Mouse (Mus musculus) cerebellum, postnatal 14 days (tissue): ENCODE data around the gene Cxcl1.
A peak's percentile ranks its signal among the peaks of the same experiment; 100 is the strongest.
"Not testable (repeated sequence)": the region's sequence is repeated elsewhere in the genome, so short reads cannot be mapped to it uniquely, and the experiment has no call there.

Experiments
- DNase-seq, 2 experiments: peaks; one replicate each; pipeline ENCODE4 v3.0.0; 2021; ENCODE audit warnings: mixed read lengths in 2 of 2

The Cxcl1 gene

DNA sequence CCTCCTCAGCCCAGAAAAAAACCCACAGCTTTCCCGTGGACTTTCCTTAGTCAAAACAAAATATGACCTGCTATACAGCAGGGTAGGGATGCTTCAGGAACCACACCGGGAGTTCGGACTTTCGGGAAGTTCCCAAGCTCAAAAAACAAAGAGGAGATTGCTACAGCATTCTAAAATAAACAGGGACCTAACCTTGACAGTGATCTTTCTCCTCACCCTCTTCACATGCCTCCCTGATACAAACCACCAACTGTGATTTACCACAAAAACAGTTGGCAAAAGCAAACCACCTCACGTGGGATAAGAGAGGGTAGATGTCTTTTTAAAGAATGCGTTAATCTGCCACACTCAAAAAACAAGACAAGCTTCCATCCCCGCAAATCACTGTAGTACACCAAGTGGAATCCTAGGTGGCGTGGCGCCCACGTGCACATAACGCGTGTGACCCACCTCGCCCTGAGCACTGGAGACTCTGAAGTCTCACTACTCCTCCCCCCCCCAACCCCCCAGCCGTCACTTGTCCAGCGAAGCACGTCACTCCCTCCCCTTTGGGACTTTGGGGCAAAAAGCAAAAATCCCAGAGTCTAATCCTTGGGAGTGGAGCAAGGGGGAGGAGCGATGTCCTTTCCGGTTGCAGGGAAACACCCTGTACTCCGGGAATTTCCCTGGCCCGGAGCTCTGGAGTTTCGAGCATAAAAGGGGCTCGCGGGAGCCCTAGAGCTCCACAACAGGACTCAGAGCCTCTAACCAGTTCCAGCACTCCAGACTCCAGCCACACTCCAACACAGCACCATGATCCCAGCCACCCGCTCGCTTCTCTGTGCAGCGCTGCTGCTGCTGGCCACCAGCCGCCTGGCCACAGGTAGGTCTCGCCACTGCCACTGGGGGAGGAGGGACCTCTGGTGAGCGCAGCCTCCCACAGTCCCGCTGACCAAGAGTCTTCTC is at the start of gene Cxcl1:
TSS of gene Cxcl1 (plus strand) at position 723 of the 945 bp plus-strand sequence.
- peak; percentile 43 to 66 for DNase-seq

DNA sequence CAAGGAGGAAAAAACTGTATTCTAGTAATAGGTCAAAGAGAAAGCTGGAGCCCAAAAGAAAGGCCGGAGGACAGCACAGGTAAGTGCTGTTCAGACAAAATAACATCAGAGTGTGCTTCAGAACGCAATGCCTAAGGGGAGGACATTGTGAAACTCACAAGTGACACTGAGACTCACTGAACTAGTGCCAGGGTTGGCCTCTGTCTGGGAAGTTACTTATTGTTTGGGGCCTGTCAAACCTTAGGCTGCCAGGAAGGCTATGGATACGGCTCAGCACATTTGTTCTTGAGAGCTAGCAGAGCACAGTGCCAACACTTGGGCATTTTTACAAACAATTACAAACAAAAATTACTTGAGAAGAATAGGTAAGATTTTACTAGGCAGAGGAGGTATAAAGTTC is 47.1 kb upstream of the Cxcl1 start:
- no peak for DNase-seq

DNA sequence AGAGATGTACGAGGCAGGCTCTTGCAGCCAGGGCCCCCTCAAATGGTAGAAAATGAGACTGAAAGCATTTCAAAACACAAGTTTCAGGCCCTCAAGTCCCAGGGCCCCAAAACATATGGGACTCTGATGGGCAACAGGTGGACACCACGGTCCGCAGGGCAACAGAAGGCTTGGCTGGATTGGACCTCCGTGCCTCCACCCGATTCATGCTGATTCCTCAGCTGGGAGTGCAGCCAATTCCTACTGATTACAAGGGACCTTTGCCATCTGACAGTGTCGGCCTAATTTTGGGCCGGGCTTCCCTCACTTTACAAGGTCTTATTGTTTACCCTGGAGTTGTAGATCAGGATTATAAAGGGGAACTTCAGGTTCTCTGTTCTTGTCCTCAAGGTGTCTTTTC is 40.9 kb upstream of the Cxcl1 start:
- DNase-seq, result peak; percentile 78 to 79

DNA sequence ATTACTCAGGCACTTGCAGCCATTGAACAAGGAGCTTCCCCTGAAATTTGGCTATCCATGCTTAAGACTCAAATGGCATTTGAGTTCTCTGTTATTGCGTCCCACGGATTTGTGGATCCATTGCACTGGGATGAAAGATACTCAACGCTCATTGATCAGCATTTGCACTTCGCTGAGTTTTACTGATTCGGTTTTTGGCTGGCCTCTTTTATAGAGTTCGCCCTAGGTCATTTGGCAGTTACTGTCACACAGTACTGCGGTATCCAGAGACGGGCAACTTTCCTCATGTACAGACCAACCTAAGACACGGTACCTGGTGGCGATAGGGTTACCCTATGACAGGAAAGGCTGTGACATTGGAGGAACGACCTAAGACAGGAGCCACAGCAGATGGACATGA is 39.6 kb upstream of the Cxcl1 start:
- DNase-seq, result not testable (repeated sequence)

DNA sequence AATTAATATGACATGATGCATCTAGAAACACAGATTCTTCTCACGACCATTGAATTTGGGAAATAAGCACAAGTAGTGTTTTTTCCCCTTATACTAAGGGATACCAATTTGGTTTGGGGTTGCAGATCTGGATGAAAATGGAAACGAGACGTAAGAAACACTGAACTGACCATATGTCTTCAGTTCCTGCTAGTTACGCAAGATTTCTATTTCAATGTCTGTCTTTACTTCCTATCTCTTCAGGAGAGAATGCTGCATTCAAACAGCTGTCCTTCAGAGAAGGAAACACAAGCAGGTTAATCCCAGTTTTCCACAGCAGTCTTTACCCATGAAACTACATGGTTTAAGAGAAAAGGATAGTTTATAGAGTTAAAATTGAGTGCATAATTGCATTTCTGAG is 37.8 kb upstream of the Cxcl1 start:
- no peak for DNase-seq

DNA sequence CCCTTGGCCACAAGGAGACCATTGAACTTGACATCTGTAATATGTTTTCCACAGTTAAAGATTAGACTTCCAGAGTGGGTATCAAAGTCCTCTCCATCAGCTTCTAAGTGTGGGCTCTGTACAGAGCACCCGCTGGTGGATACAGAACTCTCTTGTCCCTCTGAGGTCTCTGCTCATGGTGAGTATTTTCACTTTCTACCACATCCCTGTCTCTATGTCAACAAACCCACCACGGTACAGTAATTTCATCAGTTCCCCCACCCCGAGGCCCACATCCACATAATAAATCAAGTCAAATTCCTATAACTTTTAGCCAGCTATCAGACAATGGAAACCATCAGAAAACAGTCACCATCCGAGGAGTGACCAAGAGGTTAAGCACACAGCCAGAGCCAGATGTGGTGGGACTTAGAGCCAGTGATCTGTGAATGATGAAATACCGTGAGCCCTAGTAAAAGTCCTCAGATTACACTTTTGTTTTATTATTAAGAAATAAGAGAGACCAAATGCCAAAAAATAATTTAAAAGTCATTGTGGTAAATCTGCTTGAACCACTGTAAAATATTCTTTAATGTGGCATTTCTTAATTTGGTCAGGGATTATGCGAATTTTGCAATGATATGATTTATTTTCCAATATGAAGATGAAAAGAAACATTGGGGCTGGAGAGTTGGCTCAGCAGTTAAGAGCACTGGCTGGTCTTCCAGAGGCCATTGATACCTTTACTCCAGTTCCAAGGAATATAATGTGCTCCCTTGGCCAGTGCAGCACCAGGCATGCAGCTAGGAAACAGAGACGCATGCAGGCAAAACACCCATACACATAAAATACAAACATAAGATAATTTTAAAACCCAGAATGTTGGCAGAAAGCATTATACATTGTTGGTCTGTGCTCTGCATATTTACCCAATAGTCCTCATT is 35.5 kb upstream of the Cxcl1 start:
- no peak for DNase-seq

DNA sequence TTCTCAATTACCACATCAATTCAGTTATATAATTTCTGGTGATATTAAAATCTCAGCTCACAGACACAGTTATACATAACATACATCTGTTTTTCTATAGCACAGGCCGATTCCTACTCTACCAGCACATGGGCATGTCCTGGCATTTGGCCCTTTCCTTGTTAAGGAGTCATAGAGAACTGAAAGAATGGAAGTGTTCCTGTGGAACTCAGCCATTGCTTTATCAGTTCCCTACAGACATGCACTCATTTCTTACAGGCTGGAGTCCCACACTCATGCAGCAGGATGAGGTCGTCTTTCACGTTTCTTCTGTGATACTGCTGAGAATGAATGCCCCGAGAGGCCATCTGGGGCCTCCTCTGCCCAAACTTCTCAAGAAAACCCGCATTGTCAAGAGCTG is 33.6 kb upstream of the Cxcl1 start:
- no peak for DNase-seq

DNA sequence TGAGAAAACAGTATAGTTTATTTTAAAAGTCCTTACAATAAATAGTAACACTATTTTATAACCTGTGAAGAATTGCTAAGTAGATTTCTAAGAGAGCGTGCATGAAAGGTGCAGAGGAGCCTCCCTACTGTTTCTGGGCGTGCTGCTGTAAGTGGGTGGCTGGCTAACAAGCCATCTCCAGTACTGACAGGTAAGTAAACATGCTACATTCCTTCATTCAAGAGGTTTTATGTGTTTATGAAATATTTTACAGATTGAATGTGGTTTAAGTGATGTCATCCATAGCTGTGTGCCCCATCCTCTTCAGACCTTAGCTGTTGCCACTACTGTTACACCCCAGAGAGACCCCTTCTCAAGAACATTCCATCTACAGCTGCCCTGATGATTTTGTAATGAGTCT is 32.6 kb upstream of the Cxcl1 start:
- no peak for DNase-seq

DNA sequence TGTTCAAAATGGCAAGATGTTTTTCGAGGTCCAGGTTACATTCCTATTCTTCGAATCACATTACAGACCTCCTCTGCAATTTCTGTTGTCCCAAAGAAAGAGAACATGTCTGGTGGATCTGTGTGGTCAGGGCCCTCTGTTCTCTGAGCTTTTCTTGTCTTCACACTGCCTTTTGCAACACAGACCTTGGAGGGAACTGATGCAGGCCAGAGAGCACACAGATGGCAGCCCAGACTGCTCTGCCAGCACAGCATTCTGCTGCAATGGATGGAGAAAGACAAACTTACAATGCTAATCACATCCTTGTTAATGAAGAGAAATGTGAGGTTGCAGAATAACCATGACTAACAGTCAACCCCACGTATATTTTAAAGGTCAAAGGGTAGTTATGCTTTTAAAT is 32.0 kb upstream of the Cxcl1 start:
- peak; percentile 18 to 35 for DNase-seq

DNA sequence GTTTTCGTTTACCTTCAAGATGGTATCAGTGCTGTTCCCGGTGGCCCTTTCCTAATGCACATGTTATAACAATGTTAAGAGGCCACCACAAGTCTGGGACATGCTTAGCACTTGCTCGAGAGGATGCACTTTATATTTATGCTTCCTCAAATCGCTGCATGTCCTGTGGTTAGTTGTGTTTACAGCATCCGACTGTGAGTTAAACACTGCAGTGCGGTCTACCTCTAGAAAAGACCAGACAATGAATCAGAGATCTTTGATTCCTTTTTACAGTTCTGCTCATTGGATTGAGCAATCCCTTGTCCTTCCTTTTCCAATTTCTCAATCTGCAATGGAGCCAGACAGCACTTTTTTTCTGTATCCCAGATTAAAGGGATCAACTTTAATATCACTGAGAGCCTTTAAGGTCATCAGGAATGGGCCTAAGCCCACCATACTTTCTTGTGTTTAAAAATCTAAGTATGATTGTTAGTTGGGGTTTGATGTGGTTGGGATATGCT is 29.1 kb upstream of the Cxcl1 start:
- no peak for DNase-seq

DNA sequence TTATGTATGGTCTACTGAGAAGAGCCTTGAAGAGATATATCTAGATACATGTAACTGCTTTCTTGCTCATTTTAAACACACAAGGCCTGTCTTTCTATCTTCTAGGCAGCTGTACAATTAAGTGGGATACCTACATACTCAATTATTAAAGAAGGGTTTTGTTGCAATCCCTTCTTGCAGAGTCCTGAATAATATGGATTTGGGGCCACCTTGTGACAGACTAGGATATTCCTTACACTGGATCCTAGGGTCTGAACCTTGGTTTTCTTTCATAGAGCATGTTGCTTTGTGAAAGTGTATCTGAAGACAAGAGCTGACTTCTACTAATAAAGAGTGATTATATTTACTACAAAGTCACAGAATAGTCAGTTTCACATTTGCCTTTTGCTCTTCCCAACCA is 24.3 kb upstream of the Cxcl1 start:
- DNase-seq, result peak; percentile 34 to 45

DNA sequence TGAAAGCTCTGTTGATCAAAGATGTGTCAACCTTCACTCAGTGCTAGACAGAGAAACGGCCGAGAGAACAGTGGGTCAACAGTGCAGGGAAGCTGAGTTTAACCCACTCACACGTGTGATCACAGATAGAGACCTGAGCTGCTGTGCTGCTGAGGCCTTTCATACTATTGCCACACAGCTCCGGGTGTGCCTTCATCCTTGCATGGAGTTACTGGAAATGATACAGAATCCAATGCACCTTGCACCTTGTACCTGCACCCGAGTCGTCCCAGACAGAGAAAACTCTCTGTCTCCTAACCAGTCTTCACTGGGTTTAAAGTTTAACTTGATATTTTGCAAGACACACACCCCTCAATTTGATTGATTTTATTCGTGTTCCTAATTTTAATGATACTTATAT is 18.7 kb upstream of the Cxcl1 start:
- no peak for DNase-seq

DNA sequence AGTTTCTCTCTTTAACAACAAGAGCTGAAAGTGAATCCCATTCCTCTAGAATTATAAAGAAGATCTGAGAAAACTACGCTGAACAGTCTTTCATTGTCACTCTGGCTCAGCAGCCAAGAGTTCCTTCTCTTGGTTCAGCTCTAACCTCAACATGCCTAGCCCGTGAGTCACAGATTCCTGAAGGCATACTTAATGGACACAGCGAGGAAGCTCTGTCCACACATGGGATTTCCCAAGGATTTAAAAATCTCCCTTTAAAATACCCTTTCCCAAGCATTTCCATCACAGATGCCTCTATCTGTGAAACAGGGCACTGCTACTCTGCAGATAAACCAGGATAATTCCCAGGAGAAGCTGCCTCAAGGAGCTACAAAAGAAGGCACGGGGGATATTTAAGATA is 15.0 kb upstream of the Cxcl1 start:
- DNase-seq, result no peak

DNA sequence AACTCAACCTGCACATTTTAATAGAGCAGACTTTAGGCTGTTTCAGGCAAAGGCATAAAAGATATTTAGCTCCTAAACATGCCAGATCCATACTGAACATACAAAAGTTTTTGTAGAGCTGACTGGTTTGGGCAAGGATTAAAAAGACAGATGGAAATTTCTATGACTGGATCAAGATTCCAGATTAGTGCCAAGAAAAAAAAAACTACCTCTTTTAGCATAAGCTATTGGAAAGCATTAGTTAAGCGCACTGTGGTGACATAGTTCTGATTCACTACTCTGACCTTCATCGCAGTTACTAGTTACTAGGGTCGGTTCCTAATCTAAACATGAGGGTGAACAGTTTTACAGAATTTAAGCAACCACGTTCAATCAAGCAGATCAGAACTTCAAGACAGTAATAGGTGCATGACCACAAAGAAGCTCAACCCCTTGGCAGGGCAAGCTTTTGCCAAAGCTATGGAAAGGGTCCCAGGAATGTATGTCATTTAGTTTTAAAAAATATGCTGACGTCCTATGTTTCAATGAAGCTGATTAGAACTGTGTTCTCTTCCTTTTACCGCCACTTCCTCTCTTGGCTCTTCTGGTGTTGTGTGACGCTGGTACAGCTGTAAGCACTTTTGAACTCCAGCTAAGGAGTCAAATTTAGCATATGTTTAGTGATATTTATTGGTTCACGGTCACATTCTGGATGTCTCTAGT is 14.4 kb upstream of the Cxcl1 start:
- no peak for DNase-seq

DNA sequence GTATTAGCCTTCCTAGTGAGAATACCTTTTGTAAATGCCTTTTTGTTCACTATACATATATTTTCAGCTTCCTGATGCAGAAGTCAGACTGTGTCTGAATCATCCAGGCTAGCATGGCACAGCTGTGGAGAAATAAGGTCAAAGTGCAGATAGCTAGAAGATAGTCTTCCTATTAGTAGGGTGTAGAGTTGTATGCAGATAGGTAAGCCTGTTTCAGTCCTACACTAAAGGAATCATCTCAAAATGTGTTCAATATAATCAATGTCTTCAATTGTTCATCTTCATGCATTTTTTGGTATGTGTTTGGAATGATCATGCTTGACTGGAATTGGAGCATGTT is 13.9 kb upstream of the Cxcl1 start:
- no peak for DNase-seq

DNA sequence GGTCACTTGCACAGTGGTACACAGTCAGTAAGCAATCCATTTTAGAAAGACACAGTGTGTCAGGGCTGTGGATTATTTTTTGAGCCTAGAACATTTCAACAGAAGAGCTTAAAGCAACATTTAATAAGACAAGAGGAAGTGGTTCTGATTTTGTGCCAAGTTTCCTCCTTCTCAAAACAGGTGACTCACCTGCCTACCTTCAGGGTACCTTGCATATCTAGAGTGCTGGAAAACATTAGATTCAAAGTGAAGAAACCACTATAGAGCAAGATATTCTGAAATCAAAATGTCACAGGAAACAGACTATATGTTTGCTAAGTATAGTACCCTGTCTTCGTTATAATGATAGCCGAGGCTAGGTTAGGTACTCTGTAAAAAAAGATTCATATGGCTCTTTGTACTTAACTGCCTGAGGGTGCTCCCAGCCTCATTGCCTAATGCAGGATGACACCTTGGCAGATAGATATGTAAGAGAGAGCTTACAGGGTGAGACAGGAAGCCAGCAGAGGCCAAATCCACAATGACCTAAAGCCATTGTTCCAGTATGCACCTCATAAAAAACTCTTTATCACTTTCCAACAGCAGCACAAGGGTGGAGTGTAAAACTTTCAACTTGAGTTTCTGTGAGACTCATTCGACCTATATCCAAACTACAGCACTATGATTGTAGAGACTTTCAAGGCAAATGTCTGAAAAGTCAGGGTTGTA is 11.6 kb upstream of the Cxcl1 start:
- DNase-seq, result no peak

DNA sequence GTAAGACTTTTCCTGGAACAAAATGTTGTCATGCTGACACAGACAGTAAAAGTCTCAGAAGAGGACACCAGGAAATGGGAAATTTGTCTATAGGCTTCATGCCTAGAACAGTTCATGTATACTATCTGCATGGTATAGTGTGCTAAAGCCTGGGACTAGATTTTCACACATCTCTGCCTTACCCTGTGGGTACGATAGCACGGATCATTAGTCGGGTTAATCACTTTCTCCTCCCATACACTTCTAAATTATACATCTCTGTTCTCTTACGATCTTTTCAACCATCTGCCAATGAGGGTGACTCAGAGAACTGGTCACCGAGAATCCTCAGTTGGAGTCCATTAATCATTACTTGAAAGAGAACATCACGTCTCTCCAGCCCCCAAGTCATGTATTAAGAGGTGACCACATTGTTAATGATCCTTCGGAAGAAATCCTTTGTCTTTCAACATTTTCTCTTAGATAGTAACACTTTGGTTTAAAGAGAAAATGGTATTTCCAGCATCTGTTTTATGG is 10.6 kb upstream of the Cxcl1 start:
- DNase-seq, result no peak

DNA sequence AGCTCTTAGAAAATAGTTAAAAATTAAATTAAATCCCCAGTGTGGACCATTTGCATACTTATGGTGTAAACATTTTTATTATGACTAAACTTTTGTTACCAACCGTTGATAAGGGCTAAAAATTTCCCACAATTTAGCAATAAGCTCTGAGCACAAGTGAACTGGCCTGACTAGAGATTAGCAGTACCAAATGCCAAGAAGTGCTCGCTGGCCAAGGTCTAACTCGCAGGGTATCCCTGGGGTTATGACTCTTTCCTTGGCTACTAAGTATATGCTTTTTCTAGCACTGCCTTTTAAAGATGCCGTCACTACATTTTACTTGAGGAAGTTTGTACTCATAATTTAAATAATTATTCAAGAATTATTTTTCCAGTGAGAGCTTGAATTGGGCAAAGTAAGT is 10.0 kb upstream of the Cxcl1 start:
- no peak for DNase-seq

DNA sequence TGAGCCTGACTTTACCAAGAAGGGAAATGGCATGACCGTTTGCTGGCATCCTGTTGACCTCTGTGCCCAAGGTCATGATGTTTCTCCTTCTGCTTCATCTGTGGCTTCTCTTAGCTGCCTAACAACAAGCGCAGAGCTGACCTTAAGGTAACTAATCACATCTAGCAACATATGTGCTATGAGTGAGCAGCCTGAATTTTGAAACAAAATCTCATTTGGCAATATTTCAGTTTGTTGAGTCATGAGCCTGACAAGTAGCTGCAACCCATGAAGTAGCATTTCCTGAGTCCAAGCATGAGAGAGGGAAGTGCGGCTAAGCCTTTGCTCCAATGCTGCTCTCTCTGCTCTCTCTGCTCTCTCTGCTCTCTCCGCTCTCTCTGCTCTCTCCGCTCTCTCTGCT is 9.4 kb upstream of the Cxcl1 start:
- DNase-seq, result no peak

DNA sequence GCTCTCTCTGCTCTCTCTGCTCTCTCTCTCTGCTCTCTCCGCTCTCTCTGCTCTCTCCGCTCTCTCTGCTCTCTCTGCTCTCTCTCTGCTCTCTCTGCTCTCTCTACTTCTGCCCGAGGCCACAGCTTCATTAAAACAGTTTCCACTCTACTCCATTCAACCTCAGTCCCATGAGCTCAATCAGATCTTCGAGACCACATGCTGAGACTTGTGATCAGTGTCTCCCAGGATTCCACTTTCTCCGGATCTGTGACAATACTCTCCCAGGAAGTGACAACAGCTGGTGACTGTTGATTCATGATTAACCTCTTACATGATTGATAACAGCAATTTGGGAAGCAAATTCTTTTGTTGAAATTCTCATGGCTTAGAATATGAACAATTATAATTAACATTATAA is 8.9 kb upstream of the Cxcl1 start:
- no peak for DNase-seq

DNA sequence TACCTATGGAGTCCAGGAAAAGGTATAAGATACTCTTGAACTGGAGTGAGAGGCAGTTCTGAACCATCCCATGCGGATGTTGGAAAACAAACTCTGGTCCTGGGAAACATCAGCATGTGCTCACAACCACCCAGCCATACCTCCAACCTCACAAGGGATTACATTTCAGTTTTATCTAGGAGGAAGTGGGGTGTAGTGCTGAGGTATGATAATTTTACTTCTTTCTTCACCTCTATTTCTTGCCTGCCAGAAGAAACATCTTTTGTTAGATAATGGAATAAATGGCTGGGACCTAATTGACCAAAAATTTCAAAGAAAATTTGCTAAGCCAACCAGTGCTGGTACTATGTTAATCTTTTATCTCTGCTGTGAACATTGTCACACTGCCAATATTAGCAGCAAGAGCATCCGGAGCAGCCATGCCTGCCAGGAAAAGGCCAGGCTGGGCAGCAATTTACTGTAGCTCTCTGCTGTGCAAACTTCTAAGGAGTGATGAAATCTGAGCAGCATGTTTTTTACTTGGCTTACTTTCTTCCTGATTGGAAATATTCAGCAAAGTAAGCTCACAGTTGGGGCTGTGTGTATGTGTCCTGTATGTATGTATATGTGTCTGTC is 6.3 kb upstream of the Cxcl1 start:
- peak; percentile 42 to 60 for DNase-seq

DNA sequence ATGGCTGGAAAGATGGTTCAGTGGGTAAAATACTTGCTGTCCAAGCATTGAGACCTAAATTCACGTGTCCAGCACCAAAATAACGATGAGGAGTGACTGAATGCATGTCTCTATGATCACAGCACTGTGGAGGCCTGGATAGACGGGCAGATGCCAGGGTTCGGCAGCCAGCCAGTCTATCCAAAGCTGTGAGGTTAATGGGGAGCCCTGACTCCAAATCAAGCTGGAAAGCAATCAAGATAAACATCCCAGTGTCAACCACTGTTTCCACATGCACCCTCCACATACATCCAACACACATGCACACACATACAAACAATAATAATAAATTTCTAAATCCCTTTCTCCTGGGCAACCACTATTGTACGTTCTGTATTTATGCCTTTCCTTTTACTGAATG is 2.4 kb upstream of the Cxcl1 start:
- peak in 1 of 2 experiments; percentile 30 for DNase-seq
